Mouse (Mus musculus) liver, adult 2 months (tissue): ENCODE results near the gene Map3k5. TPM values are rescaled to one million over a fixed set of nuclear protein-coding genes. Genes with fewer than 3 reads are reported as not detected.

Source experiments
- DNase-seq: peaks from one replicate; pipeline ENCODE4 v3.0.0-alpha.2; 2011; ENCODE audit warnings: low read depth, low spot score; ENCODE audit errors: extremely low read depth
- H3K27ac ChIP-seq: fragments of 200-500 bp; replicated peaks from 2 replicates; pipeline ENCODE4 v1.5.1; 2012; ENCODE audit warnings: low read depth, mild to moderate bottlenecking, control low read depth, inconsistent platforms, low read length; ENCODE audit not compliant: insufficient read depth
- H3K27me3 ChIP-seq: fragments of 200-500 bp; 2 replicates; pipeline ENCODE4 v1.6.1; 2012; ENCODE audit warnings: mild to moderate bottlenecking, moderate library complexity, low read length, inconsistent platforms; ENCODE audit not compliant: control insufficient read depth, insufficient read depth
- H3K36me3 ChIP-seq: fragments of 200-500 bp; 2 replicates; pipeline ENCODE4 v1.6.1; 2012; ENCODE audit warnings: low read length, inconsistent platforms; ENCODE audit not compliant: control insufficient read depth, insufficient read depth
- H3K4me1 ChIP-seq: fragments of 200-500 bp; 2 replicates; pipeline ENCODE4 v1.6.1; 2011; ENCODE audit warnings: low read length; ENCODE audit not compliant: control insufficient read depth, insufficient read depth
- H3K4me3 ChIP-seq: fragments of 200-500 bp; 2 replicates; pipeline ENCODE4 v1.5.1; 2011; ENCODE audit warnings: low read depth, mild to moderate bottlenecking, control low read depth, low read length, moderate library complexity; ENCODE audit not compliant: insufficient read depth
- H3K79me2 ChIP-seq: fragments of 200-500 bp; 2 replicates; pipeline ENCODE4 v1.6.1; 2012; ENCODE audit warnings: inconsistent platforms, mild to moderate bottlenecking, low read length, moderate library complexity; ENCODE audit not compliant: control insufficient read depth, insufficient read depth
- H3K9ac ChIP-seq: fragments of 200-500 bp; 2 replicates; pipeline ENCODE4 v1.6.1; 2012; ENCODE audit warnings: low read depth, mild to moderate bottlenecking, control low read depth, inconsistent platforms, low read length
- CTCF ChIP-seq: fragments of 200-500 bp; IDR thresholded peaks from 2 replicates; pipeline ENCODE4 v1.5.1; 2011; ENCODE audit warnings: low read depth, low read length, control low read depth
- POLR2A ChIP-seq: fragments of 200-500 bp; IDR thresholded peaks from 2 replicates; pipeline ENCODE4 v1.6.1; 2011; ENCODE audit warnings: low read length, control low read depth; ENCODE audit not compliant: insufficient read depth; ENCODE audit errors: extremely low read depth
- WGBS: fragments of 180-500 bp; shearing (Covaris S2); methylation state at CpG from one replicate; pipeline ENCODE4 v1.1.7; 2018; 5-methylcytosine and 5-hydroxymethylcytosine counted together
- polyA plus RNA-seq: library from polyadenylated mRNA; depleted of rRNA; stranded (reverse); fragments of >200 nt; gene quantifications from 2 replicates; pipeline ENCODE4 v1.2.3, GENCODE M21; 2012
- total RNA-seq: library from RNA; depleted of rRNA; stranded (reverse); fragments of >200 nt; gene quantifications from 2 replicates; pipeline ENCODE4 v1.2.3, GENCODE M21; 2014

Map3k5 gene
- total and polyA plus RNA-seq, 2 experiments: 2.9 to 25.4 TPM

GRCm38 (mm10) chr10:20148773-20149120, 214.5 kb downstream of the Map3k5 start:
- DNase-seq: peak; percentile 53
- H3K79me2 ChIP-seq: peaks cover 9% of the 10 kb centered on the region; the same call in 1 of the 2 replicates
- under 1% methylated on average over 58 of the region's 58 CpGs for WGBS
- H3K27me3 ChIP-seq: no peaks in the 10 kb centered on the region
- H3K9ac ChIP-seq: peak overlapping the region; percentile 82
- TF ChIP-seq CTCF (peak; percentile 59), POLR2A (0 out of 2 replicates have a peak, but pooled peaks have one; percentile 50)
- H3K4me3 ChIP-seq: peak overlapping the region; percentile 72
- no peak overlapping the region for H3K27ac ChIP-seq
- H3K4me1 ChIP-seq: peaks cover 5% of the 10 kb centered on the region
- H3K36me3 ChIP-seq: no peaks in the 10 kb centered on the region

DNA sequence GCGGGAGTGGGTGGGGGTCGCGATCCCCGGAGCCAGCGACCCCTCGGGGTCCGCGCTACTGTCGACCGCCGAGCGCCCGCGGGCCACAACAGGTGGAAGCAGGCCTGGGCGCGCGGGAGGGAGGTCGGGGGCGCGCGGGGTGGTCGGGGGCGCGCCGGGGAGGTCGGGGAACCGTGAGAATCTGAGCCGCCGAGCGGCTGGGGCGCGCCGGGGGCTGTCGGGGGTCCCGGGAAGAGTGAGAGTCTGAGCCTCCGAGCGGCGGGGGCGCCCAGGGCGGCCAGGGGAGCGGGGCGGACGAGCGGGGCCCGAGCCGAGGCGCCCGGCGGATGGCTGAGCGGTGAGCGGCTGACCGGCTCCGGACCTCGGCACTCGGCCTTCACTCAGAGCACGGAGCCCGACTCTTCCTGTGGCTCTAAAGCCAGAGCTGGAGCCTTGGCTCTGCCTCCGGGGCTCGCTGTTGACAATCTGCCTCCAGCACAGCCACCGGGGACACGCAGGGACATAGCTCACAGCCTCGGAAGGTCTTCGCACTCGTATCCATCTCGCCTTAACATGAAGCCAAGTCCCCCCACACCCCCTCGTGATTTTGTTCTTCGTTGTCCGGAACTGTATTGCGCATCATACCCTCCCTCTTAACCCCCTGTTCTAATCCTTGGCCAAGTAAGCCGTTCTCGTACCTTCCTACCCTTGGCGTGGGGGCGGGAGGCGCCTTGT, 215.0 kb downstream of the Map3k5 start:
- H3K9ac ChIP-seq: peak overlapping the region; percentile 82
- H3K4me1 ChIP-seq: peaks cover 9% of the 10 kb centered on the region
- H3K79me2 ChIP-seq: peaks cover 12% of the 10 kb centered on the region; the same call in 1 of the 2 replicates
- no peaks in the 10 kb centered on the region for H3K36me3 ChIP-seq
- whole genome bisulfite sequencing: under 1% methylated on average over 60 of the region's 74 CpGs
- peak overlapping the region; percentile 72 for H3K4me3 ChIP-seq
- peak overlapping the region; percentile 32 for H3K27ac ChIP-seq
- no peak for TF ChIP-seq POLR2A
- TF ChIP-seq CTCF: no peak
- H3K27me3 ChIP-seq: no peaks in the 10 kb centered on the region
- peak; percentile 49 for DNase-seq

DNA sequence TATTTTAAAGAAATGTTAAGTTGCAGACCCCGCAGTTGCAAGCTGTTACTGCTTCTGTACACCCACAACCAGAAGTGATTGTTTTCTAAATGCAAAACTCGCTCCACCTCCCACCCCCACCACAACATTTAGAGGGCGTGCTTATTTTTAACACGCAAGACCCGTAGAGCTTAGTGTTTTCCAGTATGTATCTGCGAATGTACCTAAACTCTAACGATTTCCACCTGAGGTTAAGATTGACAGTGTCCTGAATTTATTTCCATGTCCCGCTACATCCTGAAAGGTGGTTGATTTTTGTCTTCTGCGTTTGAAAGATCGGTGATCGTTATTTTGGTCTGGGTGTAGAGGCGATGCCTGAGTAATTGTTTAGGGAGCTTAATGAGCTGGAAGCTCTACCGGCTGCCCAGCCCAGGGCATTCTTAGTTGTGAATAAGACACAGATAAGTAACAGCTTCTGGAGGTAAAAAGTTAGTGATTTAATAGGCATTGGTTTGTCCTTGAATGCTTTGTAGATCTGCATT, 215.6 kb downstream of the Map3k5 start:
- WGBS: 6% methylated on average over 13 of the region's 13 CpGs

DNA sequence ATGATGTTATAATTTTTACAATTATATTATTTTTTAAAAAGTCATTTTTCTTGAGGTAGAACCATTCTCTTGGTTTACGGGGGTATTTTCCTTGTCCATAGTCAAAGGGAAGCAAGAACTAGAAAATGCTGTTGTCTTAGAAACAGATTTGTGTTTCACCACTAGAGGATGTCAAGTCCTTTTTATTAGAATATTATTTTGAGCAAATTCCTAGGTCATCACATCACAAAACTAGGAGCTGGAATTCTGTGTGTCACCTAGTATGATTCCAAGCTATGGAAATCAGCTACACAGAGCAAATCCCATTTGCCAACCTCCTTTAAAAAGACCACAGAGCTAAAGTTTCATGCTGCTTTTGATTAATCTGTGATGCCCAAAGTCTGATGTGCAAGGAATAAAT, 217.9 kb downstream of the Map3k5 start:
- Histone ChIP-seq H3K27ac (no peak overlapping the region), H3K9ac (no peak overlapping the region), H3K4me3 (no peak overlapping the region), H3K79me2 (peaks cover 28% of the 10 kb centered on the region; the same call in 1 of the 2 replicates), H3K27me3 (no peaks in the 10 kb centered on the region), H3K4me1 (peaks cover 11% of the 10 kb centered on the region), H3K36me3 (no peaks in the 10 kb centered on the region)
- 88% methylated on average over 1 of the region's 1 CpGs for WGBS
- no peak for DNase-seq
- TF ChIP-seq CTCF: no peak
- no peak for TF ChIP-seq POLR2A

More for the DNA sequence above, 215.6 kb downstream of the Map3k5 start:
- H3K36me3 ChIP-seq: no peaks in the 10 kb centered on the region
- DNase-seq: peak; percentile 50
- H3K4me3 ChIP-seq: peak overlapping the region; percentile 72
- peaks cover 11% of the 10 kb centered on the region for H3K4me1 ChIP-seq
- H3K79me2 ChIP-seq: peaks cover 16% of the 10 kb centered on the region; the same call in 1 of the 2 replicates
- H3K27ac ChIP-seq: peak overlapping the region; percentile 32
- peak overlapping the region; percentile 82 for H3K9ac ChIP-seq
- H3K27me3 ChIP-seq: no peaks in the 10 kb centered on the region
- TF ChIP-seq POLR2A: no peak
- TF ChIP-seq CTCF: no peak

GRCm38 (mm10) chr10:20153507-20153906, 219.2 kb downstream of the Map3k5 start:
- DNase-seq: peak; percentile 57
- 43% methylated on average over 2 of the region's 2 CpGs for WGBS
- no peak overlapping the region for H3K4me3 ChIP-seq

GRCm38 (mm10) chr10:20155401-20155800, 221.1 kb downstream of the Map3k5 start:
- Histone ChIP-seq H3K27me3 (no peaks in the 10 kb centered on the region), H3K27ac (no peak overlapping the region), H3K4me1 (peaks cover 11% of the 10 kb centered on the region), H3K9ac (no peak overlapping the region), H3K79me2 (peaks cover 40% of the 10 kb centered on the region; the same call in 1 of the 2 replicates), H3K4me3 (no peak overlapping the region), H3K36me3 (no peaks in the 10 kb centered on the region)
- WGBS: 67% methylated on average over 7 of the region's 7 CpGs
- no peak for TF ChIP-seq CTCF
- TF ChIP-seq POLR2A: no peak
- no peak for DNase-seq

More at GRCm38 (mm10) chr10:20153507-20153906, 219.2 kb downstream of the Map3k5 start:
- H3K27ac ChIP-seq: no peak overlapping the region
- no peak for TF ChIP-seq CTCF
- TF ChIP-seq POLR2A: no peak
- no peak overlapping the region for H3K9ac ChIP-seq
- H3K4me1 ChIP-seq: peaks cover 11% of the 10 kb centered on the region
- H3K27me3 ChIP-seq: no peaks in the 10 kb centered on the region
- no peaks in the 10 kb centered on the region for H3K36me3 ChIP-seq
- peaks cover 34% of the 10 kb centered on the region; the same call in 1 of the 2 replicates for H3K79me2 ChIP-seq
